Mouse (Mus musculus) myocyte (in vitro differentiated cells): ENCODE measurements around the gene Pak4.

Source experiments
- CEBPB ChIP-seq: IDR thresholded peaks from 2 replicates; pipeline ENCODE4 v1.6.1; 2011; ENCODE audit warnings: mild to moderate bottlenecking, moderate library complexity; ENCODE audit not compliant: poor library complexity, insufficient read depth, severe bottlenecking
- E2F4 ChIP-seq: IDR thresholded peaks from one replicate; pipeline ENCODE4 v1.6.1; 2011; ENCODE audit warnings: mild to moderate bottlenecking, control low read depth, moderate library complexity; ENCODE audit not compliant: insufficient read depth
- MYOG ChIP-seq, 3 experiments: IDR thresholded peaks; one replicate each; pipeline ENCODE4 v1.6.1; 2011; ENCODE audit warnings: control low read depth in 2 of 3, low read depth in 2 of 3, mild to moderate bottlenecking in 2 of 3; ENCODE audit not compliant: insufficient read length in 2 of 3, control insufficient read depth in 1 of 3, insufficient read depth in 1 of 3
- POLR2A ChIP-seq: IDR thresholded peaks from one replicate; pipeline ENCODE4 v1.6.1; 2011; ENCODE audit warnings: low read depth, mild to moderate bottlenecking, control low read depth, moderate library complexity; ENCODE audit not compliant: insufficient read length
- REST ChIP-seq: IDR thresholded peaks from one replicate; pipeline ENCODE4 v1.6.1; 2011; ENCODE audit warnings: mild to moderate bottlenecking, control low read depth, moderate library complexity; ENCODE audit not compliant: insufficient read depth, insufficient read length

DNA sequence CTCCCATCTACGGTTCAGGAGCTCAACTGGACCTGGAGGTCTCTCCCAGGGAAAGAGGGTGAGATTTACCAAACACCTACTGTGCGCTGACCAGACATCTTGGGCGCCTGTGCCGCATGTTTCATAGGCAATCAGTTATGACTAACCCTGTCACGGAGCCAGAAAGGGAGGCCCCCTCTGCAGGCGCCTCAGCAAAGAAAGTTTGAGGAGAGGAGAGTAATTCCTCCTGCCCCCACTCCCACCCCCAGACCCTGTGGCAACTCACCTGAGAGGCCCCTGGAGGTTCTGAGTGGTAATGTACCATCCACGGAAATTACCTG is 52.1 kb downstream of the Pak4 start:
- TF ChIP-seq CEBPB (no peak), E2F4 (no peak), POLR2A (no peak), MYOG (IDR thresholded peaks at IDR 0.05; ENCODE audit: control insufficient read depth in 1 of 3, insufficient read depth in 1 of 3, insufficient read length in 2 of 3, low read depth in 2 of 3) (no peak), REST (no peak)
